Mouse (Mus musculus) megakaryocyte, adult 5-6 weeks (primary cell): ENCODE data around the gene Zfp748. TPM values are rescaled to one million over a fixed set of nuclear protein-coding genes. Genes with fewer than 3 reads are reported as not detected.

Source experiments
- ATAC-seq: 2 replicates; pipeline ENCODE4 v1.8.0; 2016; ENCODE audit warnings: mild to moderate bottlenecking, inconsistent platforms; ENCODE audit not compliant: poor library complexity, severe bottlenecking
- total RNA-seq, 2 experiments: library from RNA; stranded (forward) in 1 of 2; stranded (reverse) in 1 of 2; fragments of 153-499, 151-499 nt in 1 of 2; fragments of 221-1000, 200-1000 nt in 1 of 2; gene quantifications; 2 replicates each; pipeline versions ENCODE4 v1.2.3 to v1.2.4; 2015 to 2017

Zfp748 gene
- 13.2 and 17.5 TPM in 2 replicates for total RNA-seq (2015)
- 16.3 and 18.7 TPM in 2 replicates for total RNA-seq (2017)

- ATAC-seq, result no peak
These were observed at the start of gene Zfp748 for GRCm38 (mm10) chr13:67553730-67554129. Gene Zfp748, minus strand, starts transcription at chr13:67553830.

- no peak for ATAC-seq
These were observed 19.1 kb upstream of the Zfp748 start for GRCm38 (mm10) chr13:67572591-67573189.

- peak; percentile 95 for ATAC-seq
These were observed 904 bp downstream of the Zfp748 start for GRCm38 (mm10) chr13:67552505-67553346.

GRCm38 (mm10) chr13:67545941-67546340, 7.7 kb downstream of the Zfp748 start:
- no peak for ATAC-seq

- ATAC-seq, result peak; percentile 11; the same call in 1 of the 2 replicates
These were observed 26.4 kb downstream of the Zfp748 start for GRCm38 (mm10) chr13:67527049-67527730.

- peak; percentile 93 for ATAC-seq
These were observed 27.7 kb downstream of the Zfp748 start, which contains the start of the genes Gm26965 and Zfp87 for GRCm38 (mm10) chr13:67525753-67526410. Gene Gm26965, minus strand, starts transcription at chr13:67526151. Gene Zfp87, minus strand, starts transcription at chr13:67526177.

GRCm38 (mm10) chr13:67500908-67501307, 52.7 kb downstream of the Zfp748 start:
- no peak for ATAC-seq

- peak; percentile 95 for ATAC-seq
These were observed 53.4 kb downstream of the Zfp748 start, which contains the start of gene Zfp58 for GRCm38 (mm10) chr13:67500084-67500719. Gene Zfp58, minus strand, starts transcription at chr13:67500555.

- no peak for ATAC-seq
These were observed 58.0 kb downstream of the Zfp748 start for GRCm38 (mm10) chr13:67495631-67496030.

Other genes starting within 250 kb of the Zfp748 start
- gene Zfp457, start 247.3 kb downstream of the Zfp748 start, total RNA-seq (2015), result 0.60 TPM in 1 of 2 replicates, not detected in the other
- 0.65 TPM in 1 of 2 replicates, not detected in the other for gene Zfp457, start 247.3 kb downstream of the Zfp748 start, total RNA-seq (2017)
- 10.9 and 11.7 TPM in 2 replicates for gene Zfp595, start 221.3 kb downstream of the Zfp748 start, total RNA-seq (2015)
- 8.4 and 8.7 TPM in 2 replicates for gene Zfp595, start 221.3 kb downstream of the Zfp748 start, total RNA-seq (2017)
- 4.0 and 7.5 TPM in 2 replicates for gene Gm28044, start 193.3 kb downstream of the Zfp748 start, total RNA-seq (2015)
- gene Gm28044, start 193.3 kb downstream of the Zfp748 start, total RNA-seq (2017), result 17.5 and 18.9 TPM in 2 replicates
- gene Zfp953, start 193.2 kb downstream of the Zfp748 start, total RNA-seq (2015), result 14.0 and 14.4 TPM in 2 replicates
- gene Zfp953, start 193.2 kb downstream of the Zfp748 start, total RNA-seq (2017), result 11.3 and 12.1 TPM in 2 replicates
- gene Gm28041, start 178.1 kb downstream of the Zfp748 start, total RNA-seq (2015), result 1.6 TPM in 1 of 2 replicates, not detected in the other
- 3.6 and 4.6 TPM in 2 replicates for gene Gm28041, start 178.1 kb downstream of the Zfp748 start, total RNA-seq (2017)
- 4.5 and 6.4 TPM in 2 replicates for gene Zfp456, start 178.0 kb downstream of the Zfp748 start, total RNA-seq (2015)
- gene Zfp456, start 178.0 kb downstream of the Zfp748 start, total RNA-seq (2017), result 4.0 and 4.5 TPM in 2 replicates
- gene Zfp429, start 154.0 kb downstream of the Zfp748 start, total RNA-seq (2015), result 18.0 and 18.4 TPM in 2 replicates
- 13.0 and 14.7 TPM in 2 replicates for gene Zfp429, start 154.0 kb downstream of the Zfp748 start, total RNA-seq (2017)
- 0.30 and 1.5 TPM in 2 replicates for gene Zfp459, start 132.4 kb downstream of the Zfp748 start, total RNA-seq (2015)
- gene Zfp459, start 132.4 kb downstream of the Zfp748 start, total RNA-seq (2017), result 0.11 and 1.1 TPM in 2 replicates
- gene Zfp874a, start 102.2 kb downstream of the Zfp748 start, total RNA-seq (2015), result 4.1 and 6.9 TPM in 2 replicates
- gene Zfp874a, start 102.2 kb downstream of the Zfp748 start, total RNA-seq (2017), result 8.6 and 9.2 TPM in 2 replicates
- gene Zfp874b, start 69.6 kb downstream of the Zfp748 start, total RNA-seq (2015), result 8.5 and 12.3 TPM in 2 replicates
- gene Zfp874b, start 69.6 kb downstream of the Zfp748 start, total RNA-seq (2017), result 7.5 and 9.0 TPM in 2 replicates
- gene Zfp58, start 53.3 kb downstream of the Zfp748 start, total RNA-seq (2015), result 6.5 and 8.7 TPM in 2 replicates
- 7.2 and 11.0 TPM in 2 replicates for gene Zfp58, start 53.3 kb downstream of the Zfp748 start, total RNA-seq (2017)
- gene Gm26965, start 27.7 kb downstream of the Zfp748 start, total RNA-seq (2015), result 3.0 TPM in 1 of 2 replicates, not detected in the other
- gene Gm26965, start 27.7 kb downstream of the Zfp748 start, total RNA-seq (2017), result not detected in 2 replicates
- 26.3 and 38.3 TPM in 2 replicates for gene Zfp87, start 27.7 kb downstream of the Zfp748 start, total RNA-seq (2015)
- gene Zfp87, start 27.7 kb downstream of the Zfp748 start, total RNA-seq (2017), result 21.2 and 23.2 TPM in 2 replicates
- 15.1 and 16.9 TPM in 2 replicates for gene Zfp729b, start 55.9 kb upstream of the Zfp748 start, total RNA-seq (2015)
- gene Zfp729b, start 55.9 kb upstream of the Zfp748 start, total RNA-seq (2017), result 19.1 and 21.4 TPM in 2 replicates
- not detected in 2 replicates for gene Gm49345, start 83.9 kb upstream of the Zfp748 start, total RNA-seq (2015)
- gene Gm49345, start 83.9 kb upstream of the Zfp748 start, total RNA-seq (2017), result not detected in 2 replicates
- gene Zfp729a, start 84.0 kb upstream of the Zfp748 start, total RNA-seq (2015), result 13.8 and 17.5 TPM in 2 replicates
- gene Zfp729a, start 84.0 kb upstream of the Zfp748 start, total RNA-seq (2017), result 7.7 and 21.3 TPM in 2 replicates
- 16.1 and 19.4 TPM in 2 replicates for gene Zfp738, start 133.2 kb upstream of the Zfp748 start, total RNA-seq (2015)
- gene Zfp738, start 133.2 kb upstream of the Zfp748 start, total RNA-seq (2017), result 16.7 and 24.6 TPM in 2 replicates
- 11.0 and 17.1 TPM in 2 replicates for gene Zfp65, start 175.3 kb upstream of the Zfp748 start, total RNA-seq (2015)
- 14.0 and 15.9 TPM in 2 replicates for gene Zfp65, start 175.3 kb upstream of the Zfp748 start, total RNA-seq (2017)
- gene Zfp85, start 201.4 kb upstream of the Zfp748 start, total RNA-seq (2015), result 6.2 and 8.7 TPM in 2 replicates
- 5.9 and 6.4 TPM in 2 replicates for gene Zfp85, start 201.4 kb upstream of the Zfp748 start, total RNA-seq (2017)
- gene Zfp493, start 225.9 kb upstream of the Zfp748 start, total RNA-seq (2015), result 1.6 and 2.1 TPM in 2 replicates
- 0.12 and 0.95 TPM in 2 replicates for gene Zfp493, start 225.9 kb upstream of the Zfp748 start, total RNA-seq (2017)